Mouse (Mus musculus) kidney, adult 2 months (tissue): ENCODE data around the gene Eps15l1.

Source experiments
- CTCF ChIP-seq: fragments of 200-500 bp; conservative IDR thresholded peaks from 2 replicates; pipeline ENCODE4 v1.5.1; 2011; ENCODE audit warnings: low read depth, mild to moderate bottlenecking, control low read depth, low read length, moderate library complexity, mixed read lengths; ENCODE audit not compliant: insufficient read depth, insufficient read length
- POLR2A ChIP-seq: fragments of 200-500 bp; IDR thresholded peaks from one replicate; pipeline ENCODE4 v1.6.1; 2011; ENCODE audit warnings: low read depth, low read length, control low read depth

GRCm38 (mm10) chr8:72324708-72325107, 96.6 kb downstream of the Eps15l1 start:
- TF ChIP-seq POLR2A (no peak), CTCF (no peak)
